Mouse (Mus musculus) small intestine, adult 2 months (tissue): ENCODE measurements at regions not wholly inside any gene's neighbourhood (a gene's known extent, or its start where the extent isn't known, plus 50 kb on each side); places are given as distances from the start of the nearest gene placed in this dataset.
"Not testable (repeated sequence)": the region's sequence is repeated elsewhere in the genome, so short reads cannot be mapped to it uniquely, and the experiment has no call there.

ENCODE experiments used
- H3K27ac ChIP-seq: fragments of 200-500 bp; 2 replicates; pipeline ENCODE4 v1.5.1; 2012; ENCODE audit warnings: low read depth, low read length, control low read depth, inconsistent platforms; ENCODE audit not compliant: insufficient read depth
- H3K27me3 ChIP-seq: fragments of 200-500 bp; 2 replicates; pipeline ENCODE4 v1.6.1; 2012; ENCODE audit warnings: mild to moderate bottlenecking, moderate library complexity, low read length, inconsistent platforms; ENCODE audit not compliant: control insufficient read depth, insufficient read depth
- H3K36me3 ChIP-seq: fragments of 200-500 bp; 2 replicates; pipeline ENCODE4 v1.6.1; 2012; ENCODE audit warnings: mild to moderate bottlenecking, low read length, control low read depth, inconsistent platforms; ENCODE audit not compliant: control insufficient read depth, insufficient read depth
- H3K4me1 ChIP-seq: fragments of 200-500 bp; 2 replicates; pipeline ENCODE4 v1.6.1; 2012; ENCODE audit warnings: low read length, inconsistent platforms, mixed read lengths; ENCODE audit not compliant: control insufficient read depth, insufficient read depth, insufficient read length
- H3K4me3 ChIP-seq: fragments of 200-500 bp; 2 replicates; pipeline ENCODE4 v1.5.1; 2012; ENCODE audit warnings: low read depth, mild to moderate bottlenecking, control low read depth, inconsistent platforms, low read length, moderate library complexity
- CTCF ChIP-seq: fragments of 200-500 bp; IDR thresholded peaks from 2 replicates; pipeline ENCODE4 v1.5.1; 2012; ENCODE audit warnings: low read depth, mild to moderate bottlenecking, control low read depth, inconsistent platforms, low read length, moderate library complexity, mixed read lengths; ENCODE audit not compliant: insufficient replicate concordance, insufficient read length; ENCODE audit errors: extremely low read depth
- POLR2A ChIP-seq: fragments of 200-500 bp; IDR thresholded peaks from 2 replicates; pipeline ENCODE4 v1.6.1; 2012; ENCODE audit warnings: low read depth, mild to moderate bottlenecking, control low read depth, inconsistent platforms, low read length, moderate library complexity
- WGBS: fragments of 180-500 bp; shearing (Covaris S2); methylation state at CpG from one replicate; pipeline ENCODE4 v1.1.7; 2018; 5-methylcytosine and 5-hydroxymethylcytosine counted together

- H3K4me1 ChIP-seq = no peaks in the 10 kb centered on the region
- TF ChIP-seq POLR2A (no peak), CTCF (no peak)
- 87% methylated on average over 1 of the region's 1 CpGs for WGBS
- H3K4me3 ChIP-seq = no peak overlapping the region
- no peaks in the 10 kb centered on the region for H3K27me3 ChIP-seq
- H3K36me3 ChIP-seq = no peaks in the 10 kb centered on the region
- no peak overlapping the region for H3K27ac ChIP-seq
Measured at GRCm38 (mm10) chr14:53454001-53454400, 799.9 kb downstream of the Dad1 start.

GRCm38 (mm10) chr14:53439643-53440042 lies 814.3 kb downstream of the Dad1 start:
- not testable (repeated sequence) for H3K36me3 ChIP-seq, H3K27ac ChIP-seq, H3K4me1 ChIP-seq, H3K27me3 ChIP-seq, H3K4me3 ChIP-seq

GRCm38 (mm10) chr14:53430130-53430529 lies 823.8 kb downstream of the Dad1 start:
- H3K4me1 ChIP-seq, H3K36me3 ChIP-seq, H3K4me3 ChIP-seq, H3K27me3 ChIP-seq, H3K27ac ChIP-seq: not testable (repeated sequence)
- 65% methylated on average over 2 of the region's 3 CpGs for WGBS

GRCm38 (mm10) chr14:53428447-53428846 lies 825.5 kb downstream of the Dad1 start:
- WGBS = 78% methylated on average over 1 of the region's 1 CpGs
- H3K36me3 ChIP-seq, H3K27ac ChIP-seq, H3K27me3 ChIP-seq, H3K4me3 ChIP-seq, H3K4me1 ChIP-seq: not testable (repeated sequence)

GRCm38 (mm10) chr14:53427636-53428035 lies 826.3 kb downstream of the Dad1 start:
- 79% methylated on average over 10 of the region's 10 CpGs for WGBS
- not testable (repeated sequence) for H3K27me3 ChIP-seq, H3K36me3 ChIP-seq, H3K27ac ChIP-seq, H3K4me1 ChIP-seq, H3K4me3 ChIP-seq

- 60% methylated on average over 2 of the region's 2 CpGs for WGBS
- not testable (repeated sequence) for H3K27me3 ChIP-seq
Measured at GRCm38 (mm10) chr14:53416955-53417354, 836.9 kb downstream of the Dad1 start.

GRCm38 (mm10) chr14:53407500-53408227 lies 846.2 kb downstream of the Dad1 start:
- H3K4me1 ChIP-seq, H3K27ac ChIP-seq, H3K36me3 ChIP-seq, H3K27me3 ChIP-seq, H3K4me3 ChIP-seq: not testable (repeated sequence)
- 69% methylated on average over 2 of the region's 5 CpGs for WGBS

More at GRCm38 (mm10) chr14:53416955-53417354, 836.9 kb downstream of the Dad1 start:
- H3K36me3 ChIP-seq, H3K4me1 ChIP-seq, H3K4me3 ChIP-seq, H3K27ac ChIP-seq: not testable (repeated sequence)

GRCm38 (mm10) chr14:53390307-53390706 lies 863.6 kb downstream of the Dad1 start:
- WGBS = no CpG with 5 or more reads among the region's 1 CpGs
- H3K4me1 ChIP-seq = not testable (repeated sequence)

GRCm38 (mm10) chr14:53374591-53374990 lies 879.0 kb upstream of the Olfr1507 start:
- not testable (repeated sequence) for H3K4me3 ChIP-seq, H3K27me3 ChIP-seq, H3K36me3 ChIP-seq, H3K27ac ChIP-seq, H3K4me1 ChIP-seq
- WGBS = 64% methylated on average over 5 of the region's 6 CpGs

More at GRCm38 (mm10) chr14:53390307-53390706, 863.6 kb downstream of the Dad1 start:
- H3K27me3 ChIP-seq, H3K27ac ChIP-seq, H3K4me3 ChIP-seq, H3K36me3 ChIP-seq: not testable (repeated sequence)

GRCm38 (mm10) chr14:53373777-53374468 lies 878.4 kb upstream of the Olfr1507 start:
- H3K4me1 ChIP-seq, H3K4me3 ChIP-seq, H3K27me3 ChIP-seq, H3K36me3 ChIP-seq, H3K27ac ChIP-seq: not testable (repeated sequence)
- 80% methylated on average over 1 of the region's 2 CpGs for WGBS
